Mouse (Mus musculus): Measurements from ENCODE around the gene Maz.

GRCm38 (mm10) chr7:127073221-127073620 is 46.4 kb upstream of the Maz start:
- TF ChIP-seq TAL1 (IDR thresholded peaks at IDR 0.05; ENCODE audit: low read length) (no peak), GATA1 (IDR thresholded peaks at IDR 0.05; ENCODE audit: low read length) (no peak)

All from erythroblast, embryonic 14.5 days (primary cell).